Mouse (Mus musculus): Measurements from ENCODE around the gene Crybg2.

DNA sequence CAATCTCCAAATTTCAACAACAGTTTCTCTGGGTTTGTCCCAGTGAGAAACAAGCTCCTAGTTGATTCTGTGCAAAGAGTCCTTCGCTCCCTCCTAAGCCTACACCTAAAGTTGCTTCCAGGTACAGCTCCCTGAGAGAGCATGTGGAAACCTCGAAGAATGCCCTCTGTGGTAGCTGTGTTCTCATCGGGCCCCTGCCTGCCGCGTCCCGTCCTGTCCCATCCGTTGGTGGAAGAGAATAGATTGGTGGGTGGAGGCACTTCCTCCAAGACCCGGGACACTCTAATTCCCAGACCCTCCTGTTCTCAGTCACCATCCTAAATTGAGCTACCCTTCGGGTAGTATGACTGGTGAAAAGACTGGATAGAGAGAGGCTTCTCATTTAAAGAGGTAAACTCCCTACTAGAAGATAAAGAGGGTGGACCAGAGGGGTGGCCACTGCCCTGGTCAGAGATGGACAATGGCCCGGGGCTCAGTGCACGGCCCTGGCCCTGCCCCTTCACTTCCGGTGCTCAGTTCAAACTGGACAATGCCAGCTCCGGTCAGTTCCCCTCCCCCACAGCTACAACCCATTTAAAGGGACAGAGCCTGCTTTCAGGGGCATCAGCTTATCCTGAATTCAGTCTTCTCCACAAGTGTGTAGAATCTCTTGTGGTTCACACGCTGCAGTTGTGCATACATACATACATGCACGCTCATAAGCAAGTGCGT is 40.8 kb upstream of the Crybg2 start:
- TF ChIP-seq POLR2A (IDR thresholded peaks at IDR 0.05; ENCODE audit: control insufficient read depth, extremely low read depth, insufficient read depth, low read length, poor library complexity) (no peak), CTCF (IDR thresholded peaks at IDR 0.05; ENCODE audit: borderline replicate concordance, control insufficient read depth, extremely low read depth, insufficient read depth, low read length, poor library complexity) (no peak)
